Mouse (Mus musculus): ENCODE results near the gene Gm17359. TPM values are rescaled to one million over a fixed set of nuclear protein-coding genes. Genes with fewer than 3 reads are reported as not detected.
A peak's percentile ranks its signal among the peaks of the same experiment; 100 is the strongest.

Gm17359 gene
- polyA plus RNA-seq, 1 experiment: 0.04 TPM

DNA sequence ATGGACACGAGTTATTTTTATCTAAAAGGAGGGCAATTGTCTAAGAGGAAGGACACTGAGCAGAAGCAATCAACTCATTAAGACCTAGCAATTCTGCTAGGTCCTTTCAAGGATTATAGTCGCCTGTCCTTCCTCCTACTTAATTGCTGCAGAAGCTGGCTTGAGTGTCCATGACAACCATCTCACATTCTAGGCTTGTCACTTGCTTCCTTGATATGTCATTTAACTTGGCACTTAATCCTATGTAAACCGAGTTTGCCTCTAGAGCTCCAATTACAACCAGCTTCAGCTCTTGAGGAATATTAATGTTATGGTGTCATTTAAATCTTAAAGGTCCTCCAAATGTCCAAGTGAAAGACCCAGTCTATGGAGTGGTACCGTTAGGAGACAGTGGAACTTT is 22.3 kb downstream of the Gm17359 start:
- peak; percentile 53 for DNase-seq (ENCODE audit: low read depth)
- no peak for TF ChIP-seq POLR2A (IDR thresholded peaks at IDR 0.05; ENCODE audit: borderline replicate concordance, extremely low read depth, insufficient read depth, insufficient read length, poor library complexity, severe bottlenecking)
- no peak for TF ChIP-seq CTCF (IDR thresholded peaks at IDR 0.05; ENCODE audit: borderline replicate concordance, extremely low read depth, insufficient read depth, insufficient read length)

DNA sequence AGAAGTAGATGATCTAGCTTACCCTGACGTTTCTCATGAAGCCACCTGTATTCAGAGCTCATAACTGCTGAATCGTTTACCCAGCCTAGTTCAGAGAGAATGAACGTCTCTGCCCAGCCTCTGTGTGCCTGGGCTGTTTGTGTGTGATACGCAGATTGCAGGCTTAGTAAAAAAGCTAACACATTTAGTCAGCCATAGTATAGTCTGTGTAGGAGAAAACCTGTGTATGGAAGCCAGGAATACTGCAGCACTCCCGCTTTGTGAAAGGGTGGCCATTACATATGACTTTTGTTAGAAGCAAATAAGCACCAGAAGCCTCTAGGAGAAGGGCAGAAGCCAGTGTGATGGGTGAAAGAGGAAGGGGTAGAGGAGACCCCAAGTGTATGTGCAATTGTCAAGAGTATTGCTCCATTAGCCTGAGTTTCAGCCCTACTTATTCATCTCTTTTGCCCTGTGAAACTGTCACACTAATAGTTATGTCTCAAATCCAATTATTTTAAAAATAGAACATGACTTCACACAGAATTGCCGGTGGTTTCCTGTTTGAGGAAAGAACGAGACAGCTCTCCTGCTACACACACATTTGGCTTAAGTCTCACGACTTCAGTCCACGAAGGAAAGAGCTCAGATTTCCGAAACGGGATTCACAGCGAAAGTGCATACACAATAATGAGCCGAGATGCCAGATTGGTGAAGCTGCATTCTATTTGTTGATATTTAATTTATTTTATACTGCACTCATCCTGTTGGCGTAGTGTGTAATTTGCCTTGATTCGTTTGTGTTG is 24.0 kb downstream of the Gm17359 start:
- no peak for TF ChIP-seq POLR2A (IDR thresholded peaks at IDR 0.05; ENCODE audit: borderline replicate concordance, extremely low read depth, insufficient read depth, insufficient read length, poor library complexity, severe bottlenecking)
- no peak for TF ChIP-seq CTCF (IDR thresholded peaks at IDR 0.05; ENCODE audit: borderline replicate concordance, extremely low read depth, insufficient read depth, insufficient read length)

GRCm38 (mm10) chr3:79366098-79366497 is 29.6 kb downstream of the Gm17359 start:
- DNase-seq (ENCODE audit: low read depth): no peak
- TF ChIP-seq POLR2A (IDR thresholded peaks at IDR 0.05; ENCODE audit: borderline replicate concordance, extremely low read depth, insufficient read depth, insufficient read length, poor library complexity, severe bottlenecking) (no peak), CTCF (IDR thresholded peaks at IDR 0.05; ENCODE audit: borderline replicate concordance, extremely low read depth, insufficient read depth, insufficient read length) (no peak)

More for the DNA sequence above, 24.0 kb downstream of the Gm17359 start:
- no peak for DNase-seq (ENCODE audit: low read depth)

DNA sequence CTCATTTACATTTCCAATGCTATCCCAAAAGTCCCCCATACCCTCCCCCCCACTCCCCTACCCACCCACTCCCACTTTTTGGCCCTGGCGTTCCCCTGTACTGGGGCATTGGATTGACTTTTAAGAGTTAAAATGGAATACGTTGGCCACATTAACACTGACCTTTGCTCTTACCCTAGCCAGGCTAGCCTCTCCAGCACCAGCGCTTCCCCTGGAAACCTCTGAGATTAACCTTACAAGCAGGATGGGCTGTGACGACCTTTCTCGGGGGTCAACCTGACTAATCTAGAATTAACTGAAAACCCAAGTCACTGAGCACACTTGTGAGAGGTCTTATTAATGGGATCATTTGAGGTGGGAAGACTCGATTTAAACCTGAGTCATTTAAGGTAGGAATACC is 31.8 kb downstream of the Gm17359 start:
- no peak for DNase-seq (ENCODE audit: low read depth)
- no peak for TF ChIP-seq POLR2A (IDR thresholded peaks at IDR 0.05; ENCODE audit: borderline replicate concordance, extremely low read depth, insufficient read depth, insufficient read length, poor library complexity, severe bottlenecking)
- no peak for TF ChIP-seq CTCF (IDR thresholded peaks at IDR 0.05; ENCODE audit: borderline replicate concordance, extremely low read depth, insufficient read depth, insufficient read length)

GRCm38 (mm10) chr3:79370385-79370929 is 34.0 kb downstream of the Gm17359 start:
- DNase-seq (ENCODE audit: low read depth): peak; percentile 21
- TF ChIP-seq POLR2A (IDR thresholded peaks at IDR 0.05; ENCODE audit: borderline replicate concordance, extremely low read depth, insufficient read depth, insufficient read length, poor library complexity, severe bottlenecking) (no peak), CTCF (IDR thresholded peaks at IDR 0.05; ENCODE audit: borderline replicate concordance, extremely low read depth, insufficient read depth, insufficient read length) (no peak)

DNA sequence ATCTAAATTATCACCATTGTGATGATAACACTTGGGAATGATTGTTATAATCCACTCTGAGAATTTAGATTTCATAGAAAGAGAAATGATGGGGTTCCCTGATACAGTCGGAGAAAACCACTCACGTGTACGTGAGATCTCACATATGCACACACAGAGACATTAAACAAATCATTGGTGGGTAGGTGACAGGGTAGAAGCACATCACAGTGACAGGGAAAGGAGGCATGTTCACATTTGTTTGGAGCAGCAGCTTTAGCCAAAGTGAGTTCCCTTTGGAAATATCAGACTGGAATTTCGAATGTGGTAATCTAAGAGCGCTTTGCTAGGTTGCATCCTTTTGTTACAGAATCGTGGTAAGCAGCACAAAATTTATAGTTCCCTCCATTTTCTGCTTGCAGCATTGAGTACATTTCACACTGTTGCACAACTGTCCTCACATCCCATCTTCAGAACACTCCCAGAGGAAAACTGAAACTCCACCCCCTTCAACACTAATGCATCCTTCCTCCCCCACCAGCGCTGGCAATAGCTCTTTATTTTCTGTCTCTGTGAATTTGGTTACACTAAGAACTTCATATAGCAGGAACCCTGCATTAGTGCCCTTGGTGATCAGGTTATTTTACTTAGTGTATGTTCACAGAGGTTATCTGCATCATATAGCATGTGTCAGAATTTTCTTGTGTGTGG is 35.2 kb downstream of the Gm17359 start:
- TF ChIP-seq POLR2A (IDR thresholded peaks at IDR 0.05; ENCODE audit: borderline replicate concordance, extremely low read depth, insufficient read depth, insufficient read length, poor library complexity, severe bottlenecking) (no peak), CTCF (IDR thresholded peaks at IDR 0.05; ENCODE audit: borderline replicate concordance, extremely low read depth, insufficient read depth, insufficient read length) (no peak)
- peak; percentile 4 for DNase-seq (ENCODE audit: low read depth)

- TF ChIP-seq CTCF (IDR thresholded peaks at IDR 0.05; ENCODE audit: borderline replicate concordance, extremely low read depth, insufficient read depth, insufficient read length): no peak
- TF ChIP-seq POLR2A (IDR thresholded peaks at IDR 0.05; ENCODE audit: borderline replicate concordance, extremely low read depth, insufficient read depth, insufficient read length, poor library complexity, severe bottlenecking): no peak
- no peak for DNase-seq (ENCODE audit: low read depth)
These were observed 37.5 kb downstream of the Gm17359 start for GRCm38 (mm10) chr3:79373930-79374329.

- no peak for DNase-seq (ENCODE audit: low read depth)
These were observed 41.6 kb downstream of the Gm17359 start for GRCm38 (mm10) chr3:79378086-79378485.

GRCm38 (mm10) chr3:79379255-79379836 is 42.9 kb downstream of the Gm17359 start:
- TF ChIP-seq CTCF (IDR thresholded peaks at IDR 0.05; ENCODE audit: borderline replicate concordance, extremely low read depth, insufficient read depth, insufficient read length): no peak
- no peak for TF ChIP-seq POLR2A (IDR thresholded peaks at IDR 0.05; ENCODE audit: borderline replicate concordance, extremely low read depth, insufficient read depth, insufficient read length, poor library complexity, severe bottlenecking)
- DNase-seq (ENCODE audit: low read depth): no peak

More at GRCm38 (mm10) chr3:79378086-79378485, 41.6 kb downstream of the Gm17359 start:
- TF ChIP-seq CTCF (IDR thresholded peaks at IDR 0.05; ENCODE audit: borderline replicate concordance, extremely low read depth, insufficient read depth, insufficient read length) (no peak), POLR2A (IDR thresholded peaks at IDR 0.05; ENCODE audit: borderline replicate concordance, extremely low read depth, insufficient read depth, insufficient read length, poor library complexity, severe bottlenecking) (no peak)

- TF ChIP-seq CTCF (IDR thresholded peaks at IDR 0.05; ENCODE audit: borderline replicate concordance, extremely low read depth, insufficient read depth, insufficient read length) (no peak), POLR2A (IDR thresholded peaks at IDR 0.05; ENCODE audit: borderline replicate concordance, extremely low read depth, insufficient read depth, insufficient read length, poor library complexity, severe bottlenecking) (no peak)
These were observed 43.6 kb downstream of the Gm17359 start for GRCm38 (mm10) chr3:79379873-79380595.

More at GRCm38 (mm10) chr3:79379873-79380595, 43.6 kb downstream of the Gm17359 start:
- DNase-seq (ENCODE audit: low read depth): no peak

Data from brain, embryonic 14.5 days (tissue).